Mouse (Mus musculus) Muller cell, postnatal 12 days (primary cell): ENCODE data around the gene Ptpa.

ENCODE experiments used
- DNase-seq: peaks from one replicate; pipeline ENCODE4 v3.0.0-alpha.2; 2015; ENCODE audit errors: inconsistent ontology term

The Ptpa gene

DNA sequence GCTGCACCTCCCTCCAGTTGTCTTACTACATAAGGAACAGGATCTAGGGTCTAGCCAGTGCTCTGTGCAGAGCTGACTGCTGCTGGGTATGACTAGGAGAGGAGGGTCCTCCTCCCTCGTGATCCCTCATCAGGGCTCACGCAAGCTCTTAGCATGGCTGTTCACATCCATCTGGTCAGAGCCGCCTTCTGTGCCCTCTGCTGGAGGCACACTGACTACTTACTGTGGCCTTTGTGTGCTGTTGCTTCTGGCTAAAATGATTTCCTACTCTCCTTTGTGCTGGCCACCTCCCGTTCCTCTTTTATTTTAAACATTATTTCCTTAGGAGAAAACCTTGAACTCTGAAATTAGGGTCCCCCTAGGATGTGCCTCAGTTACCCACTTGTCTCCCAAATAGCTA is 21.0 kb downstream of the Ptpa start:
- no peak for DNase-seq

DNA sequence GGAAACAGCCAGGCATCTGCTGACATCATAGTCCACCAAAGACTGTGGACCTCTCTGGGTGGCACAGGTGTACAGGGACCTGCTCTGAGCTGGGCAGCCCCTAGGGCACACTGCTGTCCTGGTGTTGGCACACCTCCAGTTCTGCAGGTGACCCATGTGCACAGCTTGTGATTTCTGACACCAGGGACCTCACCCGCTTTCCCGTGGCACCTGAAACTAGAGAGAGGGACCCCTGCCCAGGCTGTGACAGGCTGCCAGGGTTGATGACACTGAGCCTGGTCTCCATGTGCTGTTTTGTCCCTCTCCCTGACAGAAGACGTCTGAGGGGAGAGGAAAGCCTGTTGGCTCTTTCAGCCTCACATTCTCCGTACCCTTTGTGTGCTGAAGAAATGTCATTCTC is 22.0 kb downstream of the Ptpa start:
- no peak for DNase-seq

DNA sequence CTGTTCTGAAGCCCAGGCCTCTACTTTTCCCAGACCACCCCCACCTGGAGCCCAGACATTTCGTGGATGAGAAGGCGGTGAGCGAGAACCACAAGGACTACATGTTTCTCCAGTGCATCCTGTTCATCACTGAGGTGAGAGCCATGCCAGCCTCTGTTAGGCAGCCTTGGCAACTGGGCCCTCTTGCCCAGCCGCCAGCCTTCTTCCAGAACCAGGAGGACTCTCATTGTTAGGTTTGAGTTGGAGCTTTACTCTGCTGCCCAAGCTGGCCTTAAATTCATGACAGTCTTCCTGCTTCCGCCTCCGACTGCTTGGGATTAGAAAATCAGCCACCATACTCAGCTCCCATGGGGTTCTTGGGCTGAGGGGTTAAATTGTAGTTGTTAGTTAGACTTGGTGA is 23.8 kb downstream of the Ptpa start:
- DNase-seq = no peak

DNA sequence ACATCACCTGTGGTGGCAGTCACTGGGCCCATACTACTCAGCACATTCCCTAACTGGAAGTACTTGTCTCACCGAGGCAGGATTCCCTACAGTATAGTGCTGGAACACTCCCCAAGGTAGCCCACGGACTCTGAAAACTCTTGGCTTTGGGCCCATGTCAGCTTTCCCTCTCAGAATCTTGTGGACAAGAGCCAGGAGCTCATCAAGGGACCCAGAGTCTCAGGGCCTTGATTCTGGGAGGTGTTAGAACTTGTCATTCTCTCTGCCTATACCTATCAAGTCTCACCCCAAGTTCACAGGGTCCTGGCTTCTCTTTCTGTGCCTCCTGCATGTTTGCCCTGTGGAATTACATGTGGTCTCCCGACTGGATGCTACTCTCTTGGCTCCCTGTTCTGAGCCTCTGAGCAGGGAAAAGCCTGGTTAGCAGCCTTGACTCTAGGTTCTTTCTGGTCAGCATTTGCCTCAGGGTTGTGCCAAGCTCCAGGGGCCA is 24.4 kb downstream of the Ptpa start:
- DNase-seq = peak; percentile 64

DNA sequence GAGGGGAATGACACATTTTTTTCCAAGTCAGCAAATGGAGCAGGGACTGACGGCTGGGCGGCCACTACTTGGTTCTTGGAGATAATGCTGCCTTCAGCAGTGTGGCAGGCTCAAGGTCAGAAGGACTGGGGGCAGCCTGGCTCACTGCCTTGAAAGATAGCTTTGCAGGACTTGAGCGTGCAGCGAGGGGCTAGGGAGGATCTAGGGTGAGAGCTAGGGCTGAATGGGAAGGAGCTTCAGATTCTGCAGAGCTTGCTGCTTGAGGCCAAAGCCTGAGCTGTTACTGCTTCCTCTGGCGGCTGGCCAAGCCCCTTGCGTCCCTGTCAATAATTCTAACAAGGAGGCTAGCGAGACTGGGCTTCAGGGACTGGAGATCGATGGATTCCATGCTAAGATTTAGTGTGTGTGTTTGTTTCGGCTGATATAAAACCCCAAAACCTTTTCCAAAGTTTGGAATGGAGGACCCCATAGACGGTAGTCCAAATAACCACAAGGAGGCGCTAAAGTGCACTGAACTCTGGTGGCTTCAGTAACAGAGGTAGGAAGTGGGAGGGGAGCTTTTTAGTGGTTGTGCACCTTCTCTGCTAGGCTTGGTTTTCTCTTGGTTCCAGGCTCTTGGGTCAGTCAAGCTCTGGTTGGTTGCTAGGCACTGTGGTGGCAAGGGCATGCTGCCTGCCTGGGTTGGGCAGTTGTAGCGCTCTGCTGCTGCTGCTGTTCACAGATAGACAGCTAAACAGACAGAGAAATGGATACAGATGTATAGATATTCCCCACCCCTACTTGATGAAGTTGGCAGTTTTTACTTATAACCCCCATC is 25.1 kb downstream of the Ptpa start:
- DNase-seq = peak; percentile 81

DNA sequence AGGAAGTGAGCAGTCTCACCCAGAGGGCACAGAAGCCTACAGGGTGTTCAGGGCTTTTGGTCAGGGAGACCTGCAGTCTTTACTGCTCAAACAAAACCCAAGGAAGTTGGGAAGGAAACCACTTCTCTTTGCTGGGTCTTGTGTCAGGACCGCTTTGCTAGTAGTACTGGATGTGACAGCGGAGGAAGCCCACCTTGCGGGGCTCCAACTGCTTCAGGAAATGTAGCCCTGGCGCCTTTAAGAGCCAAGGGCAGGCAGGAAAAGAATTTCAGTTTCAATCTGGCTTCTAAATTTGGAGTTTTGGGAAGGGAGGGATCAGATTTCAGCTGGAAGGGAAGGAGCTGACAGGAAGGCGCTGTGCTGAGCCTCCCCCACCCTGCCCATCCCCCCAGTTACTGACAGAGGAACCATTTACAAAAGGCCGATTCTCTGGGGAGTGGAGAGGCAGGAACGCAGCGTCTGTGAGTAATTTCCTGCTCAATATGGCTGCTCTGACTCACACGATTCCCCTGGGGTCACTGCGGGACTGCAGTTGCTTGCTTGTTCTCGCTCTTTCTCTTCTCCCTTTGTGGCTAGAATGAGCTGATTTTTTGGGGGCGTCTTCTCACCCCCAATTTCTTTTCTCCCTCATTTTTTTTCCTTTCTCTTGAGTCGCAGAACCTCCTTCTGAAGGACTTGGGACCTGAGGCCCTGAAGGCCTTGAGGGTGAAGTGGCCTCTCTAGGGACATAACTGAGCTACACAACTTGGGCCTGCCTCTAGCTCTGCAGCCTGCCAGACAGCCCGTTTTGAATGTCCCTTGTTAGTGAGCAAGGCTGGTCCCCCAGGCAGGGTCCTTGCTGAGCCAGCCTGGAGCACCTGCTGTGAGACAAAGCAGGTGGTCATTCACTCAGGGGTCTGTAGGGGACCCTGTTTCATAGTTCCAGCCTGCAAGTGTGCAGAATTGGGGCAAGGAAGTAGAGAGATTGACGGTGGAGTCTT is 26.0 kb downstream of the Ptpa start:
- peak; percentile 99 for DNase-seq

DNA sequence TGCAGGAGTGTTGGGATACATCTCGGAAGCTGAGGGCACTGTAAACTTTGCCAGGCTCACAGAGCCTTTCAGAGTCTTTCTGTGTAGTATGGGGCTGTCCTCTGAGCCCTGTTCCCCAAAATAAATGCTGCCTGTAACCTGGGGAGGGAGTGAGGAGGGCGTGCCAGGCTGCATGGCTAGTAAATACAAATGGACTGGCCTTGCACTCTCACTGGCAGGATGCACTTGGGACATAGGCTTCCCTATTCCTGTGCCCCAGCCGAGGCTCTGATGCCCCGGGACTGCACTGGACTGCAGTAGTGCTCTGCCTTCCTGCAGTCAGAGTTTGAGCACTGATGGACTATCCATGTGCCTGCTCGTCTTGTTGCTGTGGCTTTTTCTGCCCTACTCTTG is 26.7 kb downstream of the Ptpa start:
- DNase-seq = no peak

DNA sequence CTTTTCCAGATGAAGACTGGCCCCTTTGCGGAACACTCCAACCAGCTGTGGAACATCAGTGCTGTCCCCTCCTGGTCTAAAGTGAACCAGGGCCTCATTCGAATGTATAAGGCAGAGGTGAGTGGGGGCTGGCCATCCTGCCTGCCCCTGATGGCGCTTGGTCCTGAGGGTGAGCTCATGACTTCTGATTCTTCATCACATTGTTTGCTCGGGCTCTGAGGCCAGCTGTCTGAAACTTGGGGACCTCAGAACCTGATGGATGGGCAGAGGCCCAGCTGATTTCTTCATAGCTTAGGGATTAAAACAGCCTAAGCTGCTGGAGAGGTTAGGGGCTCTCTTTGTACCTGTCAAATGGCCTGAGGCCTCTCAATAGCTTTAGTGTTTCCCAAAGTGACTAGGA is 27.4 kb downstream of the Ptpa start:
- no peak for DNase-seq

DNA sequence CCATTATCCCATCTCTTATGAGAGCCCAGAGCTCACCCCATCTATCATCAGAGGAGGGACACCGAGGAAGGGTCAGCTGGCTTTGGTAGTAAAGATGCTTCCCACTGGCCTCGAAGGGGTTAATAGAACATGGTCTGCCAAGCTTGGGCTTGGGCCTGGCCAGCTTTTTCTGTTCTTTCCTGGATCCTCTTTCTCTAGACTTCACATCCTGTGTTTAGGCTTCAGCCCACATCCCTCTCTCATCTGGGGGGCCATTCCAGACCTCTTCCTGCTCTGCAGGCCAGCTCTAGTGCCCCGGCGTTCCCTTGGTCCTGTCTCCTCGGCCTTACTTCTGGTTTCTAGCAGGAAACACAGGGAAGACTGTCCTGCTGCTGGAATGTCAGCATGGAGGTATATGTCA is 28.2 kb downstream of the Ptpa start:
- DNase-seq = no peak

DNA sequence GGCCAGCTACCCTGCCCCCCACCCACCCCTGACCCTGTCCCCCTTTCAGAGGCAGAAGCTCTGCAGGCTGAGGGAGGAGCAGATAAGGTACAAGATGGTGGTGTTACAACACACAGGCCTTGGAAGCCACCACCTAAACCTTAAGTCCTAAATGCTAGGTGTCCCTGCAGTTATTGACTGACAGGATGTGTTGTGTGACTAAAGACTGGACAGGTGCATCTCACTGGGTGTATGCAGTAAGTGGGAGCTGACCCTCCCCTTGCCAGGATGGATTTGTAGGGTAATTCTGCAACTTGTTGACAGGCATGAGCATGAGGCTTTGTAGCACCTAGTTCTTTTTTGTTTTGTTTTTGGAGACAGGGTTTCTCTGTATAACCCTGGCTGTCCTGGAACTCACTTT is 28.6 kb downstream of the Ptpa start:
- no peak for DNase-seq

DNA sequence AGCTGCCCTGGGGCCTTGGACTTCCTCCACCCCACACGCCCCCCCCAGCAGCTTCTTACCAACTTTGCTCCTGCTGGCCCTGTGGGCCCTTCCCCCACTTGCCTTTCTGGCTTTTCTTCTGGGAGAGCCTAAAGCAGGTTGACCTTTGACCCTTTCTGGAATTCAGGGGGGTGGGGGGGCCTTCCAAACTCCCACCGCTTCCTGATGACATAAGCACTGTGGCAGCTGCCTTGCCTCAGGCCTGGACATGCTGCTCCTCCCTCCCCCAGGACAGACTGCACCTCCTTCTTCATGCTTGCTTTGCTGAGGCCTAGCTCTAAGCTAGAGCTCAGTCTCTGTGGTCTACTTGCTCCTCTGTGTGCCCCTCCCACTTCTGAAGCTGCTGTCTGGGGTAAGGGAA is 29.5 kb downstream of the Ptpa start:
- peak; percentile 90 for DNase-seq

DNA sequence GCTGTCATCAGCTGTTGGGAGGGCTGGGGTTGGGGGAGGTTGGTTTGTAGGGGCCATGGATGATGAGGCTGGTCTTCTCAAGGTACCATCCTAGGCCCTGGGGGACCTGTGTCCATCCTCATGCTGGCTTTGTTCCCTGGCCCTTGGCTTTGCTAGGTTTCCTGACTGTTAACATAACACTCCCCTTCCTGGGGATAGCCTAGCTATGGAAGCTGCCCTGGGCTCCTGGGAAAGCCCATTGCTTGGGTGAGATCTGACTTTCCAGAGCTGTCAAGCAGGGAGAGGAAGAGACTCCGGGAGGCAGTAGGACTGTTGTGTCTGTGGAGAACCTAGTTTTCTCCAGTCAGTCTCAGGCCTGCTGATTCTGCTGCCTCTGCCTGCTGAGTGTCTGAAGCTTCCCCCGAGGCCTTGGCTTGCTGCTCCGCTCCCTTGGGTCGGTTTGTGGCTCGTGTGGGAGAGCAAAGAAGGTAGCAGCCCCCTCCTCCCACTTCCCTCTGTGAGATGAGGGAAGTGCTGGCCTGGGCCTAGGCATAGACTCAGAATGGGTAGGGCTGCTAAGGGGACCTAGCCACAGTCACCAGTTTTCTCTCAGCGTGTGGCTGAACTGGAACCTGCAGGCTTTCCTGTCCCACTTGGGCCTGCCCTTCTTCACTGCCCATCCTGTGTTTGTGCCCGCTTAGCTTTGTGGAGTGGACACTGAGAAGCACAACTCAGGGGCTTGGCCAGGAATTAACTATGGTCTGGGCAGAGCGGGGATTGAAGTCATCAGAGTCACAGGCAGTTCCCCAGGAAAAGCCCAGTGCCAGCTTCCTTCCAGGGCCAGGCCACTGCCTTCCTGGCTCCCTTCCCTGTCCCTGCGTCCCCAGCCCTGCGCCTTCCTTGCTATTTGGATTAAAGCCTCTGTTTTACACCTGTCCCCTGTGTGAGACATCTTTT is 31.3 kb downstream of the Ptpa start:
- no peak for DNase-seq

DNA sequence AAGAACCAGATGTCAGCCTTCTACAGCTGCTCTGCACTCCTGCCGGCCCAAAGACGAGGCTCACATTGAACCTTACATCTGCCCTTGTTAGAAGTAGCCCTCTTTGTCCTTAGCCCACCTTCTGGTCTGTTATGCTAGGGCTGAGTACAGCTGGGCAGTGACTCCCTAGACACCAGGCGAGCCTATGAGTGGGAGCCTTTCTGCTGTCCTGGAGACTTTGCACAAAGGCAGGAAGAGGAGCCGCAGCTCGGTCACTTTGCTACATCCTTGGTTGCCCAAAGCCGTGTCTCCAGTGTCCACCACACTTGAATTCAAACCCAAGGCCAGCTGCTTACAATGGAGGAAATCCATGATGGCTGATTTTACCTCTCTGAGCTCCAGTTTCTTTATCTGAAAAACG is 32.5 kb downstream of the Ptpa start:
- no peak for DNase-seq

DNA sequence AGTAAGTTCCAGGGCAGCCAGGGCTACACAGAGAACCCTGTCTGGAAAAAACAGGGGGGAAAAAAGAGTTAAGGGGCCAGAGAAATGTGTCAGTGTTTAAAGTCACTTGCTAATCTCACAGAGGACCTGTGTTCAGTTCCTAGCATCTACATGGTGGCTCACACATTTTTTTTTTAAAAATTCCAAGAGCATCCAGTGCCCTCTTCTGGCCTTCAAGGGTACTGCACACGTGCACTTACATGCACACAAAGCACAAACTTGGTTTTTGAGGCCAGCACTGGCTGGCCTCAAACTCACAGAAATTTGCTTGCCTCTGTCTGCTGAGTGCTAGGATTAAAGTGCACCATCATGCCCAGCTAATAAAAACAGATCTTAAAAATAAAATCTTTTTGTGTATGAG is 34.7 kb downstream of the Ptpa start:
- no peak for DNase-seq

DNA sequence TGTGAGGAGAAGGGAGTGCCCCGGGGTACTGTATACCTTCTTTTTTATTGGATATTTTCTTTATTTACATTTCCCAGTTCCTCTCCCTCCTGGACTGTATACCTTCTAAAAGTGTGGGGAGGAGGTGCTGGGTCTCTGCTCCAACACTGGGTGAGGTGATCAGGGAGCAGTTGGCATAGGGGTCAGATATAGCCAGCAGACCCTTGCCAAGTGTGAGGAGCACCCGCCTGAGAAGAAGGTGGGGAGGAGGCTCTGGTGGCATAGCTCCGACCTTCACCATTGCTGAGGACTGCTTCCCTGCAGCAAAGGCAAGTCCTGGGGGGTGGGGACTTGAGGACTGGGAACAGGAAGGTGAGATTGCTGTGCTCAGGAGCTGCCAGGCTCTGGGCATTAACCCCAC is 35.7 kb downstream of the Ptpa start:
- no peak for DNase-seq

DNA sequence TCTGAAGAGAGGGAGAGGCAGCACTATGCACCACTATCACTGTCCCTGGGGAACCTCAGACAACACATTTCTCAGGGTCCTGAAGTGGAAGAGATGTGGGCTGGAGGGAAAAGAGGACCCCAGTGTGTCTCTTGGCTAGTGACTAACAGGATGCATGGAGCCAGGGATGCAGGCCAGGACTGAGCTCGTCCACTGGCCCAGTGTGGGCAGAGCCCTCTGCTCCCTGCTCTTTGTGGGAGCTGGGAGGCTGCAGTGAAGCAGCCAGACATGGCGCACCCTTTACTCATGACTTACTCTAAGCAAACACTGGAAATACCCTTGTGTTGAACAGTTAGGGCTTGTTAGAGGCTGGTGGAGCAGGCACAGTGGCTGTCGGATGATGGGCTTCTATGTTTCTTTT is 37.7 kb downstream of the Ptpa start:
- DNase-seq = peak; percentile 41

DNA sequence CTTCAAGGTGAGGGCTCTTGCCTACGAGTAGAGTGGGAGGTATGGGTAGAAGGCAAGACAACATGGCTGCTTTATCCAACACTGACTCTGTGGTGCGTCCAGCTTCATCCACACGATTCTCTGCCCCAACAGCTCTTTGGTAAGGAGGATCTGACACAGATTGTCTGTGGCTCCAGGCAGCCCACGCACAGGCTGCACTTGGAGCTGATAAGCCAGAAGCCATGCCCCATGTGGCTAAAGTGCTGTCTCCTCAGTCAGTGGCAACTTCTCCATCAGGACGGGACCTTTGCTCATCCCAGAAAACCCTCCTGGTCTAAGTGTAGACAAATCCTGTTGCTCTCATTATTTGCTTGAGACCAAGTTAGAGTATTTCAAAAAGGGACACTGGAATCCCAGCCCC is 38.7 kb downstream of the Ptpa start:
- no peak for DNase-seq

DNA sequence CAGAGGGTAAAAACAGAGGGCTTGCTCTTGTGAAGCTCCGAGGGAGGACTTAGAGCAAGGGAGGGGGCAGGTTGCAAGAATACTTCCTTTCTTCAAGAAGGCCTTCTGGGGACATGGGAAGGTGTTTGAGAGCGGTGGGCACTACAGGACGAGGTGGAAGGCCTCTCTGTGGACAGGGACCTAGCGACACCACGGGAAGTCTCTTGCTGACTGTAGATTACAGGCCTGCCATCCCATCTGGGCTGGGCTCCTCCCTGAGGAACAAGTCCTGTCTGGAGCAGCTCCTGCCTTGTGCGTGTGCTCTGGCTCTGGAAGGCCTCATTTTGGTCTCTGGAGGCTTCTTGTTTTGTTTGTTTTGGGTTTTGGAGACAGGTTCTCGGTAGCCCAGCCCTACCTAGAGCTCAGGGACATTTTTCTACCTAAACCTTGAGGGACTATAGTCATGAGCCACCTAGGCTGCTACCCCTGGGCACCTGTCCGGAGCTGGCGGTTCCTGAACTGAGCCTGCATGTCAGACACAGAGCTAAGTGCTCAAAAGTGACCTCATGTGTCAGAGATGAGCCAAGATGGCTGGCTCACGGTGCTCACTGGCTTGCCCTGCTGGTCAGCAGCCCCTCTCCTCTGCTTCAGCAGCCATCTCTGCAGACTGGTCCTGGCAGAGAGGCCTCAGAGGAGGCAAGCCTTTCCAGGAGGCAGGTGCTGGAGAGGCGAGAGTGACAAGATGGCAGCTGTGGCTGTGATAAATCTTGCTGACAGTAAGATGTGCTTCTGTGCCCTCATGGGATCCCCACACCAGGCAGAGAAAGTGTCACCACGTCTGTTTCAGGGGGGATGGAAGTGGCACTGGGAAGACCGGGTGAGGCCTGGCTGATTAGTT is 40.5 kb downstream of the Ptpa start:
- no peak for DNase-seq

DNA sequence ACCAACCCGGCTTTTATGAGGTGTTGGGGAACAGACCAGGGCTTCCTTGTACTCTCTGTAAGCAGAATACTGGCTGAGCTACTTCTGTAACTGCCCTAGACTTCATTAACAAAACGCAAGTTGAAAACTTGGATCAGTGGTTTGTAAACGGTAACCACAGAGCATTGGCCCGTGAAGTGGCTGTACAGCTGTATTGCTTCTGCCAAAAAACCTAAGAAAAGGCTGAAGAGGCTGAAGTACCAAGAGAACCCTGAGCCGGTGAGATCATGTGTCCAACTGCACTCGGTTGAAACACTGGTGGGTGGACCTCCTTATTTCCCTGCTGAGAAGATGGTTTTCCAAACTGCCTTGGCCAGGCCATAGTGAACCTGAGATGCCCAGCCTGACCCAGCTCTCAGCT is 42.5 kb downstream of the Ptpa start:
- DNase-seq = peak; percentile 22

DNA sequence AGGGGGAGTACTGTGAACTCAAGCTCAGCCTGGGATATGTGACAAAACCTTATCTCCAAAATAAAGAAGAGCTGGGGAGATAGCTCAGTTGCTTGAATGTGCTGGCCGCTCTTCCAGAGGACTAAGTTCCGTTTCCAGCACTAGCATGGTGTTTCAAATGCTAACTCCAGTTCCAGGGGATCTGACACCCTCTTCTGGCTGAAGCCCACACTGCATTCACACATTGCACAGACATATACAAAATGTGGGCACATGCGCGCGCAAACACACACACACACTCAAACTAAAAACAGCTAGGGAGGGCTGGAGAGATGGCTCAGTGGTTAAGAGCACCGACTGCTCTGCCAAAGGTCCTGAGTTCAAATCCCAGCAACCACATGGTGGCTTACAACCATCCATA is 43.4 kb downstream of the Ptpa start:
- no peak for DNase-seq

DNA sequence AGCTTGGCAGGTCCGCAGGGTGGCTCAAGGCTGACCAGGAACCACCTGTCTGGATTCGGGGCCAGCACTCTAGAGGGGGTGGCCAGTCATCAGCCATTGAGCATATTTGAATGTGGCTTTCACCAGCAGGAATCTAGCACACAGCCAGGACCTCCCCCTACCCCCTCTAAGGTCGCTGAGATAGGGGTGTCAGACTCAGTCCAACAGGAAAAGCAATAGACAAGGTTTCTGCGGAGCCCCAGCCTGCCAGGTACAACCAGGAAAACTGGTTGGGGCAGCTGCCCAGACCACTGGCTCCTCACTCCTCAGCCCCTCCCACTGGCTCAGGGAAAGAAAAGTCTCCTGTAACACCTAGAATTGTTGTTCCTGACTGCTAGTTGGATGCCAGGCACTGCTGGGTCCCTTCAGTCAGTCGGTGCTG is 47.5 kb downstream of the Ptpa start:
- peak; percentile 24 for DNase-seq
